Mouse (Mus musculus): ENCODE measurements around the gene Zc3hav1l. TPM values are rescaled to one million over a fixed set of nuclear protein-coding genes. Genes with fewer than 3 reads are reported as not detected.

Gene Zc3hav1l
- 1 to 10 TPM; 3.8 to 5.4 (median 4.7) TPM for total RNA-seq (2022)

DNA sequence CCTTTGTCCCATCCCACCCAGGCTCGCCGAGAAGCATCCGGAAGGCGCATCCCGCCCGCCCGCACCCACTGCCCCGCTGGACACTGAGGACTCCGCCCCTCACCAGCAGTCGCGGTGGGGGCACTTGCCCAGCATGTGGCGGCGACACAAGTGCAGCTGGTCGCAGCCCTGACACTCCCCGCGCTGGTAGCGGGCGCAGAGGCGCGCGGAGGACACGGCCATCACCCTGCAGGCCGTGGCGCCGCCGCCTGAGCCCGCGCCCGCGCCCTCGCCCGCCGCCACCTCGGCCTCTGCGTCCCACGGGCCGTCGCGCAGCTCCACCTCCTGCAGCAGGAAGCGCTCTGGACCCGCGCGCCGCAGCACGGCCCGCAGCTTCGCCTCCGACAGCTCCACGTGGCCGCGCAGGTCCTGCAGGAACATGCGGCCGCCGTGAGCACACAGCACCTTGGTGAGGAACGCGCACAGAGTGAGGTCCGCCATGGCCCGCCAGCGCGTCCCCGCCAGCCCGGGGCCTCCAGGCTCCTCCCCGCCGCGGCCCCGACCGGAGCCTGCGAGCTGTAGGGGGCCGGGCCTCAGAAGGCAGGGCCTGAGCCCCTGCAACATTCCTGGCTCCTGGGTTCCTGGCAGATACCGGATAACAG lies at the start of gene Zc3hav1l:
Gene Zc3hav1l (minus strand): TSS at position 499 of the 641 bp plus-strand sequence.
- DNase-seq (ENCODE audit: low spot score in 2 of 2), result peak; percentile 29 to 56

DNA sequence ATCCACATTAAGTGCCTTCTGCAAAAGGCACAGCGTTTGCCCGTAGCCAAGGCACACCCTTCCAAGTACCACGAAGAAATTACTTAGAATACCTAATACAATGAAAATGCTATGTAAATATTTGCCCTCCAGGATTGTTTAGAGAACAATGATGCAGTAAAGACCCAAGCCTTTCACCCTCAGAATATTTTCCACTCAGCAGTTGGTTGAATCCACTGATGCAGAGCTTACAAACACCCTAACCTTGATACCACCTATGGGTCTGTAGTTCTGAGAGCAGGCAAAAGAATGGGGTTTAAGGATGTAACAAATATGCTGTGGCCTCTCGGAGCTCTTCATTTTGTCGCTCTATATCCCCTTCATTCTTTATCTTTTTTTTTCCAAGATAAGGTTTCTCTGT lies 48.8 kb upstream of the Zc3hav1l start:
- no peak for DNase-seq (ENCODE audit: low spot score in 2 of 2)

DNA sequence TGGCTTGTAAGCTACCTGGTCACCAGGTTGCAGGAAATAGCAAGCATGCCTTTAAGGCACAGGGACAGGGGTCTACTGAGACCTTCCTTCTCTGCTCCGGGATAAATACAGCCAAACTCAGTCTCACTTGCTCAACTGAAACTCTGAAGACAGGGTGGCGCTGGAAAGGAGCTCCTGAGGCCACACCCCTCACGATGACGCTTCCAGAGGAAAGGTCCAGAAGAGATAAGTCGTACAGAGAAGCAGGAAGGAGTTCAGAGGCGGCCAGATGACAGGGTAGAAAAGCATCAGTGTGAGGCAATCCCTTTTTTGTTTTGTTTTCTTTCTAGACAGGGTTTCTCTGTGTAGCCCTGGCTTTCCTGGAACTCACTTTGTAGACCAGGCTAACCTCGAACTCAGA lies 46.7 kb upstream of the Zc3hav1l start:
- DNase-seq (ENCODE audit: low spot score in 2 of 2), result no peak

DNA sequence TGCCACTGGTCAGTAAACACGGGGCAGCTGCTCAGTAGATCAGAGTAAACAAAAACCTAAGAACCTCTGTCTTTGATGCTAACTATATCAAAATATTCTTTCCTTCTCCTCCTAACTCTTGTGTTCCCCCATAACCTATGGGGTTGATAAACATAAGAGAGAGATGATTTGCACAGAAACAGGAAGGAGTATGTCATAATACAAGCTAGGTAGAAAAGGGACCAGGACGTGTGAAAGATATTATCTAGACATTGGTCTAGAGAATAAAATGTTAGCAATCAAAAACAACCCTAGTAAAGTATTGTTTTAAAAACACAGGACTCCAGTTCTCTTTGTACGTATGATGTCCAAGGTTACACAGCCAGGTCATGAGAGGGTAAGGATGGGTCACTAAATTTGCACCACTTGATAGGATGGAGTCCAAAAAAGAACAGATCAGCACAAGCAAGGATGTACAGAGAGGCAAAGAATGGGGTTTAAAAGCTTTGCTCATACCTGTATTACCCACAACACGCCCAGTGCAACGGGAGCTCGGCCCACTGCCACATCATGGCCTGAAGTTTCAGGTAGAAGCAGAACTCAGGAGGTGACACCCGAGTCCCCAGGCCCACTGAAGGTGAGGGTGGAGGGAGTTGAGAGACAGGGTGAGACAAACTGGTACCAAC lies 45.1 kb upstream of the Zc3hav1l start:
- DNase-seq (ENCODE audit: low spot score in 2 of 2), result no peak

DNA sequence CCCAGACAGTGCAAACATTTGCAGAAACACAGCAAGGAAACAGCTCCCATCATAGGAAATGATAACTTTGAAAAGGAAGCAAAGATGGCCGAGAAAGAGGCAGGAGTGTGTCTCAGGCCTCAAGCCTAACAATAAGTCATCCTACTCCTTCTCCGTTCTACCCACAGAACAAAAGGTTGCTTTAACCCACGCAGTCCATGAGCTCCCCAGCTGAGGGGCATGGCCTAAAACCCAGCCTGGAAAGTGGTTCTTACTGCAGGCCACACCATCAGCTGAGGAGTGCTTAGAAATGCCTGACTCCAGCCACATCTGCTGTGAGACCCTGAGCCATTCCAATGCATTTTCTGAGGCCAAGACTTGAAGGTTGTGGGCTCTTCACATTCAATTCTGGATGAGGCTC lies 44.5 kb upstream of the Zc3hav1l start:
- DNase-seq (ENCODE audit: low spot score in 2 of 2), result no peak

DNA sequence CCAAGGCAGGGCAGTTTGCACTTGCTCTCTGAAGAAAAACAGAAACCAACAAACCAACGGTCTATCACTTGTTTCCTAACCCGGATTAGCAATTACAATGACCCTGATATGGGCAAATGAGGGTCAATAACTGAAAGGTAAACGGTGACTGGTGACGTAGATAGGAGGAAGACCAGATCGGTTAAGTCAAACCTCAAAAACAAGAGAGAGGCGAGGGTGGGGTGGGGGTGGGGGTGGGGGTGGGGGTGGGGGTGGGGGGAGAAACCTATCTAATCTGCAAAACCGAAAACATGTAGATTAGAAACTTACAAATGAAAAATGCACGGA lies 43.6 kb upstream of the Zc3hav1l start:
- DNase-seq (ENCODE audit: low spot score in 2 of 2), result no peak

DNA sequence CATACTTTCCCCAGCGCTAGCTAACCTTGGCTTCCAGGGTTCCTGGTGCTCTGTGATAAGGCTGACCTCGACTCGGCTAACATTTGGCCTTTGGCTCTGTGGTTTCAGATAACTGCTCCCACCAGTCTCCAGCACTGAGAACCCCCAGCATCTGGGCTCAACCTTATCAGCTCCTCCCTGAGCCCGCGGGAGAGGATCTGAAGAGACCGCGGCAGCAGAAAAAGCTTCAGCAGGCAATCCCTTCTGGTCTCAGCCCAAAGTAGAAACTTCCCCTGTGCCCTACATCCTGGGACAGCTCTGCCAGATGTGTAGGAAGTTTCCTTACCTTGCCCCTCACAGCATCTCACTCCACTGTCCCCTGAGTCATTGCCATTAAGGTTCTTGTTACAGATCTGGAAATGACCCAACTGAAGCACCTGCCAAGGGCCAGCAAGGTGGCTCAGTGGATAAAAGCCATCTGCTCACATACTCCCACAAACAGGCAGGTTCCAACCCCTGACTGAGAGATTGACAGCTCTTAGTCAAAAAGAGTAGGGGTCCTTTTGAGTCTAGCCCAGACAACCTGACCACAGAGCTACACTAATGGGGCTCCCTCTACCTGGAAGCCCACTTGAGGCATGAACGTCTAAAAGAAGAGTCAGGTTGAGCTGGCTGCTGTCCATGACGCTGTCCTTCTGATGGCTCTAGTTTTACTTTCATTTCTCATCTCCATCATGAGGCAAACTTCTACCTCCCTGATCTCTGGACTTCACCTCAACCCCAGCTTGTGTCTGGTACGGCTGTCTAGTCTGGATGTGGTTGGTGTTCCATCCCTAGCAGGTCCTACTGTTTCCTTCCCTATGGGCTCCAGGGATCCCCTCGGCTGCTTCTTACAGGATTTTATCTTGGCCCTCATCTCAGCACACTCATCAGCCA lies 42.9 kb upstream of the Zc3hav1l start:
- DNase-seq (ENCODE audit: low spot score in 2 of 2), result no peak

DNA sequence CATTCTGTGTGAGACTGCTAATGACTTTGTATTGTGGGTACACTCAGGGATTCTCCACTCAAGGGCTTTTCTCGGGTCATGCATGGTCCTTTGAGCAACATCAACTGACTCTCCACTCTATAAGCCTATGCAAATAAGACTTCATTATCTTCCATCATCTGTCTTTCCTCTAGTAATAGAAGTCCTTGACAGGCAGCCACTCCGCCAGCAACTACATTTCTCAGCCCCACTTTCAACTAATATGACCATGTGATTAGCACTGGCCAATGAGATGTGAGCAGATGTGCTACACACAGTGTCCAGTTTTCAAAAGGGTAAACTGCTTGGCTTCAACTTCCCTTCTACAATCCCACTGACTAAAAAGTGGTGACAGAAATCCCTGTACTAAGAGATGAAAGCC lies 40.0 kb upstream of the Zc3hav1l start:
- no peak for DNase-seq (ENCODE audit: low spot score in 2 of 2)

DNA sequence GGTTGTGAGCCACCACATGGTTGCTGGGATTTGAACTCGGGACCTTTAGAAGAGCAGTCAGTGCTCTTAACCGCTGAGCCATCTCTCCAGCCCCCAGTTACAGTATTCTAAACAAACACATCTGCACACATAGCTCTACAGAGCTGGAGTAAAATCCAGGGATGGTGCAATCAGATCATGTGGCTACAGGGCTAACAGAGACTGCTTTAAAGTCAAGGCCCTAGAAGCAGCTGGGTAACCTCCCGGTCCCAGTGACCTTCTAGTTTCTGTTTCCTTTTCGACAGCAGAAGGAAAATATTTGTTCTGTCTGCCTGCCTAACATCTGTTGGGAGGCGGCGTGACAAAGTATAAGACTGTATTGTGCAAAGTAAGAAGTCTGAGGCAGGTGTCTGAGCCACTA lies 38.9 kb upstream of the Zc3hav1l start:
- DNase-seq (ENCODE audit: low spot score in 2 of 2), result no peak

DNA sequence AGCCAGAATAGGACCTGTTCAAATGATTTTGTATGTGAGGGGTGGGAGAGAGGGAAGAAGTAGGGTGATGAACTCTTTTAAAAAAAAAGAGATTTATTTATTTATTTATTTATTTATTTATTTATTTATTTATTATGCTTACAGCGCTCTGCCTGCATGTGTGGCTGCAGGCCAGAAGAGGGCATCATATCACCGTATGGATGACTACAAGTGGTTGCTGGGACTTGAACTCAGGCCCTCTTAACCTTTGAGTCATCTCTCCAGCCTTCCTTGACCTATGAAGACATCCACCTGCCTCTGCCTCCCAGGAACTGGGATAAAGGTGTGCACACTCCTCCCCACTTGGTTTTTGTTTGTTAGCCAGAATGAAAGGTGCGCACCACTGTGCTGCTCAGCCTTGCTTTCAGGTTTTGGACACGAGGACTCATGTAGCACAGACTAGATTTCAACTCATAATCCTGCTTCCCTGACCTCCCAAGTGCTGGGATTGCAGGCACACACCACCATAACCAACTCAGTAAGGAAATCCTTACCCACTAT lies 38.2 kb upstream of the Zc3hav1l start:
- DNase-seq (ENCODE audit: low spot score in 2 of 2), result no peak

DNA sequence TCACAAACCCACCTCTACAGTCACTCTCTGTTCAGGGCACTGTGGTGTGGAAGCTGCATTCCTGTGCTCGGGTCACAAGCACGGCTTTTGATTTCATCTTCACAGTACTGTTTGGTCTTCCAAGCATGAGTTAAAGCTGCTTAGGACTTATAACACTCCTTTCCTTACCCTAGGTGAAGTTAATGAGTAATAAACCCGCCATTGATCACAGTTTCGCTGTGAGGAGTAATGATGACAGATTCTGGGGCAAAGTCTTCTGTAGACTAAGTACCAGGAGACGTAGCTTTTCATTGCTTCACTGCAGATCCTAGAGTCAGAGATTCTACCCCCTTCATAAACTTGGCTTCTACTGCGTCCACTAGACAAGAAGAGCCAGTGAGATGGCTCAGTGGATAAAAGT lies 36.2 kb upstream of the Zc3hav1l start:
- no peak for DNase-seq (ENCODE audit: low spot score in 2 of 2)

DNA sequence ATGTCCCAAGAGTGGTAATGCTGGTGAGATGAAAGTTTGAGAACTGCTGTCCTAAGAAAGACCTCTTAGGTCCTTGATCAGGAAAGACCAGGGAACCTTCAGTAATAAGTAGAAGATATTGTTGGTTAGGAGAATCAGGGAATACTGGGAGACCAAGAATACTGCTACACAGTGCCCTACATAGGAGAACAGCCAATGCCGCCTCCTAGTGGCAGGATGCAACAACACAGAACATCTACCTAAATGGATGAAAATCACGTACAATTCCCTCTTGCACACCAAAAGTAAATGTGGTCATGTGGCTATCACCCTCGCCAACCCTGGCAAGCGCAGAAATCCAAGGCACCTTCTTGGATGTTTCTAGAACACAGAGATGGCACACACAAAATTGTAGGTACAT lies 27.5 kb upstream of the Zc3hav1l start:
- DNase-seq (ENCODE audit: low spot score in 2 of 2), result peak; percentile 26 to 46

DNA sequence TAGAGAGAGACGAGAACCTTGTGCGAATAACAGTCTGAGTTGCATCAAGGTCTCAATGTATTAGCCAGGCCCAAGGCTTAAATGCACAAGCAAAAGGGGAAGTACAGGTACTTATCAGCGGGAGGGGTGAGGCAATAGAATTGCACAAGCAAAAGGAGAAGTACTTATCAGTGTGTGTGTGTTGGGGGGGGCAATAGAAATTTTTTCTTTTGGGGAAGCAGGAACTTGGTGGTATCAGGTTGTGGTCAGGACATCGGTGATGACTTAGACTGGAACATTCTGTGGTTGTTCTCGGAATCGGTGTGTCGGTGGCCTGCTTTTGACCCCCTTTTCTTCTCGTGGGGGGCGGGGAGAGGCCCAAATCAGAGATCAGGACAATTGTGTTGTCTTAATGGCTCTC lies 21.6 kb upstream of the Zc3hav1l start:
- no peak for DNase-seq (ENCODE audit: low spot score in 2 of 2)

DNA sequence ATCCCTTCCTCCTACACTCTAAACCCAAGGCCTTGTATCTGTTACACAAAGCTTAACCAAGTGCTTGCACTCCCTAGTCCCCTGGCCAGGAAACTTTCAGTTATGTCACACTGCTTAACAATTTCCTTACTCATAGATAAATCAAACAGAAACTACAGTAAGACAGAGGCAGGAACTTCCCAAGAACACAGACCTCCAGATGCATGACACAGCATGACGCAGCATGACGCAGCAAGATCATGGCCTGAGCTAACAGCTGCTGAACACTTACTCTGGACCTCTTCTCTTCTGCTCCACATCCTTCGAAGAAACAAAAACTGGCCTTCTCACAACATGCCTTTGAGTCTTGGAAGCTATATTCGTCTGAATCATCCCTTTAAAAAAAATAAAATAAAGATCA lies 17.0 kb upstream of the Zc3hav1l start:
- no peak for DNase-seq (ENCODE audit: low spot score in 2 of 2)

DNA sequence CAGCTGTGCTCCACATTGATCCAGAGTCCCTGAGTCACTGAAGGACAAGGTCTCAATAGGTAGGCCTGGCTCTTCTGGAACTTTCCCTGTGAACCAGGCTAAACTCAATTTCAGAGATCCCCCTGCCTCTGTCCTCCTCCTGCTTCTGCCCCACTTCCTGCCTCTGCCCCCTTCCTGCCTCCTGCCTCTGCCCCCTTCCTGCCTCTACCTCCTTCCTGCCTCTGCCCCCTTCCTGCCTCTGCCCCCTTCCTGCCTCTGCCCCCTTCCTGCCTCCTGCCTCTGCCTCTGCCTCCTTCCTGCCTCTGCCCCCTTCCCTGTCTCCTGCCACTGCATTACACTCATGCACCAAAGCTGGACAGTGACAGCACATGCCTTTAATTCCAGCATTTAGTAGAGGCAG lies 10.7 kb upstream of the Zc3hav1l start:
- DNase-seq (ENCODE audit: low spot score in 2 of 2), result no peak

DNA sequence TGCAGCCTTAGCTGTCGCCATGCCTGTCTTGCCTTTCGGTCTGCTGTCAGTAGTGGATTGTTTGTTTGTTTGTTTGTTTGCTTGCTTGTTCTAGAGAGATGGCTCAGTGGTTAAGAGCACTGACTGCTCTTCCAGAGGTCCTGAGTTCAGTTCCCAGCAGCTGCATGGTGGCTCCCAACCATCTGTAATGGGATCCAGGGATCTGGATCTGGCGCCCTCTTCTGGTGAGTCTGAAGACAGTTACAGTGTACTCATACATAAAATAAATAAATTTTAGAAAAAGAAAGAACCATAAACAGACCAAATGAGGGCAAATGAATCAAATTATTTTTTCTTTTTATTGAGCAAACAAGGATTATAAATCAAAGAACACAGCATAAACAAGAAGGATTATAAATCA lies 5.9 kb upstream of the Zc3hav1l start:
- DNase-seq (ENCODE audit: low spot score in 2 of 2), result no peak

DNA sequence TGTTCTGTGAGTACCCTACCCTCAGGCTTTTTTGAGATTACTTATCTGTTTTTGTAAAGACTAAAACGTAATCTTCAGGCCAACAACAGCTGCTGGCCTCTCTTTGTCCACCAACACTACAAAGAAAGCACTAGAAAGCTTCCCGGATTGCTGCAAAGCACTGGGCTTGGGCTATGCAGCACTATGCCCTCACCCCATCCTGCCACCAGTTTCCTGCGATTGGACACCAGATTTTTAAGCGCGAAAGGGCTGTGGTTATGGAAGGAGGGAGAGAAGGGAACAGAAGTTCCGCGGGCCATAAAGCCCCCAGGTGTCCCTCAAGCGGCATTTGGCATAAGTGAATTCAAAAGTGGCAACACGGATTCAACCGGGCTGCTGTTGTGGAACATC lies 818 bp downstream of the Zc3hav1l start:
- no peak for DNase-seq (ENCODE audit: low spot score in 2 of 2)

DNA sequence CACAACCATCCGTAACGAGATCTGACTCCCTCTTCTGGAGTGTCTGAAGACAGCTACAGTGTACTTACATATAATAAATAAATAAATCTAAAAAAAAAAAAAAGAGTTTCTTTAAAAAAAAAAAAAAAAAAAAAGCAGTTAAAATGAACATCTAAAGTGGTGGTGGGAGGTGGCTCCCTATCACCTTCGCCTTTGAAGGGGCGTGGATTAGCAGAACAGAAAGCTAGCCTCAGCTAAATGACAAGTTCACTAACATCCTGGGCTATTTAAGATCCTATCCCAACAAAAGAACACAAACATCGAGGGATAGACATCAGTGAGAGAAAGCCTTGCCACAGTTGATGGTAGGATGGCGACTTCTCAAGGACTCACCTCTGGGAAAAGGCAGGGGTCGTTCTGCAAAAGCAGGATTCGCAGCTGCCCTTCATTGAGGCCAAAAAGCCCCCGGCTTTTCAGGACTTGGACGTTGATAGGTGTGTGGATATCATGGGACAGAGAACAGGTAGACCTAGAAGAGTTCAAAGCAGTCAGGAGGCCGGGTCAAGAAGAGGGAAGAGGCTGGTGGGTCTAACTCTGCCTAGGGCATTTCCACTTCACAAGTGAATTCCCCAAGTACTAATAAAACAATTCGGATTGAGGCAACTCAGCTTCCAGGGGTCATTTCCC lies 1.3 kb downstream of the Zc3hav1l start:
- no peak for DNase-seq (ENCODE audit: low spot score in 2 of 2)

DNA sequence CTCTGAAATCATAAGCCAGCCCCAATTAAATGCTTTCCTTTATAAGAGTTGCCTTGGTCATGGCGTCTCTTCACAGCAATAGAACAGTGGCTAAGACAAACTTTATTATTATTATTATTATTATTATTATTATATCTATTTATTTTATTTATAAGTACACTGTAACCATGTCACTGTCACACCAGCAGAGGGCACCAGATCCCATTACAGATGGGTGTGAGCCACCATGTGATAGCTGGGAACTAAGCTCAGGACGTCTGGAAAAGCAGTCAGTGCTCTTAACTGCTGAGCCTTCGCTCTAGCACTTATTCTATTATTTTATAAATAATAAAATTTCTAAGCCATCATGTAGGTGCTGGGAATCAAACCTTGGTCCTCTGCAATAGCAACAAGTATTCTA lies 5.4 kb downstream of the Zc3hav1l start:
- no peak for DNase-seq (ENCODE audit: low spot score in 2 of 2)

DNA sequence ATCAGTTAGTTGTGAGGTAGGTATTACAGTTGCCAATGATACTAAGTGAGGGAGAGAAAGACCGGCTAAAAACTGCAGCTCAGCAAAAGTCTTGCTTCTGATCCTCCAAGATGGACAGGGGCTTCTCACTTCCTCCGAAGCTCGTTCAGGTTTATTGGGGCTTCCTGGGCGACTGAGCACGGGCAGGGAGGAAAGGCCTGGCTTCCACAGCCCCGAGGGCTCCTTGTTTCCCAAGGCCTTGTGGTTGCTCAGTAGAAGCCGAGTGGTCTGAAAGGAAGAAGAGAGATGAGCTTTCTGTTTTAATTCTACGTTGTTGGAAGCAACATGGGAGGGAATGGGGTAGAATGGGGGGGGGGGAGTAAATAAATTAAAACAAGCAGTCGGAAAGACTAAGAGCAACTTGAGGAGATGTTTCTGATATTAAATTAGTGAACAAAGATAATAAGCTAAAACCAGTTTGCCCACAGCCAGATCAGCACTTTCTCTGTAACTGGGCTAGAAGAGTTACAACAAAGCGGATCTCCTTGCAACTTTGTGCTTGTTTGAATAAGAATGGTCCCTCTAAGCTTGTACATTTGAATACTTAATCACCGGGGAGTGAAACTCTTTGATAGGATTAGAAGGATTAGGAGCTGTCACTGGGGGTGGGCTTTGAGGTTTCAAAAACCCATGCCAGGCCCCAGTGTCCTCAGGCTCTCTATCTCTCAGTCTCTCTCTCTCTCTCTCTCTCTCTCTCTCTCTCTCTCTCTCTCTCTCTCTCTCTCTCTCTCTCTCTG lies 6.0 kb downstream of the Zc3hav1l start:
- DNase-seq (ENCODE audit: low spot score in 2 of 2), result no peak

DNA sequence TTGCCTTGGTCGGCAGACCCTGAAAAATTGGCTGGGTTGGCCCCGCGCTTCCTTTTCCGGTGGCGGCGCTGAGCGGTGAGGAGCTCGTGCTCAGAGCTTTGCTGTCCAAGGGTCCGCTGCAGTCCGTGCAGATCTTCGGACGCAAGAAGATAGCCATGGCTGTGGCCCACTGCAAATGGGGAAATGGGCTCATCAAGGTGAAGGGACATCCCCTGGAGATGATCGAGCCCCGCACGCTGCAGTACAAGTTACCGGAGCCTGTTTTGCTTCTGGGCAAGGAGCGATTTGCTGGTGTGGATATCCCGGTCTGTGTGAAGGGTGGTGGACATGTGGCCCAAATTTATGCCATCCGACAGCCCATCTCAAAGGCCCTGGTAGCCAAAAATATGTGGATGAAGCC lies 14.6 kb downstream of the Zc3hav1l start:
- no peak for DNase-seq (ENCODE audit: low spot score in 2 of 2)
